Mouse (Mus musculus) macrophage (primary cell): ENCODE results near the gene Spata5. TPM values are rescaled to one million over a fixed set of nuclear protein-coding genes. Genes with fewer than 3 reads are reported as not detected.

Source experiments
- H3K27ac ChIP-seq: fragments of 350-480 bp; formaldehyde crosslinking; 2 replicates; pipeline ENCODE4 v1.9.0; 2021
- H3K36me3 ChIP-seq: fragments of 350-480 bp; formaldehyde crosslinking; 2 replicates; pipeline ENCODE4 v1.9.0; 2021; ENCODE audit errors: inconsistent target
- H3K4me3 ChIP-seq: fragments of 350-480 bp; formaldehyde crosslinking; 2 replicates; pipeline ENCODE4 v1.9.0; 2021; ENCODE audit errors: inconsistent target
- H3K79me2 ChIP-seq: fragments of 350-480 bp; formaldehyde crosslinking; 2 replicates; pipeline ENCODE4 v1.9.0; 2021; ENCODE audit errors: inconsistent target
- WGBS: methylation state at CpG from one replicate; pipeline ENCODE4 v1.1.7; 2026; ENCODE audit warnings: inconsistent platforms; ENCODE audit not compliant: missing documents; 5-methylcytosine and 5-hydroxymethylcytosine counted together
- polyA plus RNA-seq: library from polyadenylated mRNA; stranded (reverse); fragments of 250-400 nt; gene quantifications from 3 replicates; pipeline ENCODE4 v1.2.4, GENCODE M21; 2018; ENCODE audit warnings: inconsistent platforms
- total RNA-seq, 78 experiments: library from RNA; depleted of rRNA; stranded (reverse); fragments of 250-400 nt; gene quantifications; 1 replicate in 9 of 78; 2 replicates in 24 of 78; 3 replicates in 43 of 78; 4 replicates in 2 of 78; pipeline ENCODE4 v1.2.4; 2018; ENCODE audit warnings: inconsistent platforms in 56 of 78

The Spata5 gene
- 100 to 1,000 TPM in 13 of 26 experiments, 10 to 100 TPM in 13; 51.1 to 135 (median 101) TPM for total RNA-seq (2018; cell fraction: chromatin; rRNA removed)
- 10 to 100 TPM; 10.6 to 27.8 (median 19.0) TPM for total RNA-seq (2018; cell fraction: cytosol; rRNA removed)
- total RNA-seq (2018; cell fraction: nucleus; rRNA removed), result 10 to 100 TPM; 25.0 to 90.7 (median 45.3) TPM
- 9.6 to 19.8 TPM (median 14.8 TPM) in 3 replicates for polyA plus RNA-seq

DNA sequence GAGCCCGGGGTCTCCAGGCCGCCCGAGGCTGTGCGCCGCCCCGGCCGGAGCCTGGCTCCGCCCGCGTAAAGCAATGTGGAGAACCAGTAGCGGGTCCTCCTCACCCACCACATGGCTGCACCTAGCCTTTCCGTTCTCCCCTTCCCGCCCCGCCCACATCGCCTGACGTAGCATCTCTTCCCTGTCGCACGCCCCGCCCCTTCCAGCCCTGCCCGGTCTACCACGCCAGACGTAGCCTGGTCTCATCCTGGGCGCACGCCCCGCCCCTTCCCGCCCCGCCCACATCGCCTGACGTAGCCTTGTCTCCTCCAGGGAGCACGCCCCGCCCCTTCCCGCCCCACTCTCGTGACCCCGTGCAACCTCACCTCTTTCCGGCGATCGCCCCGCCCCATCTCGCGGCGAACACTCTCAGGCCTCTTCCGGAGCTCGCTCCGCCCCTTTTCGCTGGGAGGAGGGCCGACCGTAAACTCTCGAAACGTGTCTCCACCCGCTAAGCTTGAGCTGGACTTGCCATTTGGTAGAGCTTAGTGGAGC, at the start of gene Spata5:
TSS of gene Spata5 (plus strand) at position 439 of the 534 bp plus-strand sequence.
- WGBS, result under 1% methylated on average over 27 of the region's 50 CpGs
- peak within 1 kb of the TSS; percentile 70 for H3K4me3 ChIP-seq
- H3K79me2 ChIP-seq, result peaks cover 39% of the 10 kb centered on the region
- peak within 1 kb of the TSS; percentile 75 for H3K27ac ChIP-seq
- H3K36me3 ChIP-seq, result no peaks in the 10 kb centered on the region

DNA sequence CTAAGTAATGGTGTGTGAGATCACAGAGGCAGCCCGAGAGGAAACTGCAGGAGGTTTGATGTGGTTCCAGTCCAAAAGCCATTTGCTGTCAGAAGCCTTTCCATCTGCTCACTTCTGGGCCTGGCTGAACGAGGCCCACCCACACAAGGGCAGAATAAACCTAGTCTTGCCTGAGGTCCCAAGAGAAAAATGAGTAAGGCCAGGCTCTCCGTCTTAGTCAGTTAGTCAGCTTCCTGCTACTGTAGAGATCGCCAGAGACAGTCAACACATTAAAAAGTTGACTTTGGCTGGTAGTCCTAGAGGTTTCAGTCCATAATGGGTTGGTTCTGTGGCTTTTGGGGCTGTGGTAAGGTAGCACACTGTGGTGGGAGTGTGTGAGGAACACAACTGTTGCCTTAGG, 49.3 kb upstream of the Spata5 start:
- Histone ChIP-seq H3K27ac (no peak overlapping the region), H3K4me3 (no peak overlapping the region), H3K79me2 (no peaks in the 10 kb centered on the region), H3K36me3 (no peaks in the 10 kb centered on the region)
- 61% methylated on average over 4 of the region's 4 CpGs for WGBS

DNA sequence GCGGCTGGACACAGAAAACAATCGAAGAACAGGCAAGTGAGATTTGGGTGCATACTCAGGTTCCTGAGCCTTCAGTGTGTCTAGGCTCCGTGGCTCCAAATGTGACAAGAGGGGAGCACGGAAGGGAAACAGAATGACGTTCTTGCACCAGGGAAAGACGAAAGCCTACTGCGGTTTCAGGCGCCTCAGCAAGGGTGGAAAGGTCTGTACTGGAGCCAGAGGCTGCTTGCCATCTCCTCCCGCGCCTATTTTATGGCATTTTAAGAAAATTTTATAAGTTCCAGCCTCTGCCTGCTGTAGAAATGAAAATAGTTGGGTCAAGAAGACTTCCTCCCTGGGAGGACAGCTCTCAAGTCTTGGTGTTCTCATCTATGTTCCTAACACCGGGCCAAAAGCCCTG, 46.0 kb upstream of the Spata5 start:
- WGBS, result 95% methylated on average over 11 of the region's 11 CpGs
- no peak overlapping the region for H3K4me3 ChIP-seq
- no peak overlapping the region for H3K27ac ChIP-seq
- no peaks in the 10 kb centered on the region for H3K79me2 ChIP-seq
- H3K36me3 ChIP-seq, result no peaks in the 10 kb centered on the region

DNA sequence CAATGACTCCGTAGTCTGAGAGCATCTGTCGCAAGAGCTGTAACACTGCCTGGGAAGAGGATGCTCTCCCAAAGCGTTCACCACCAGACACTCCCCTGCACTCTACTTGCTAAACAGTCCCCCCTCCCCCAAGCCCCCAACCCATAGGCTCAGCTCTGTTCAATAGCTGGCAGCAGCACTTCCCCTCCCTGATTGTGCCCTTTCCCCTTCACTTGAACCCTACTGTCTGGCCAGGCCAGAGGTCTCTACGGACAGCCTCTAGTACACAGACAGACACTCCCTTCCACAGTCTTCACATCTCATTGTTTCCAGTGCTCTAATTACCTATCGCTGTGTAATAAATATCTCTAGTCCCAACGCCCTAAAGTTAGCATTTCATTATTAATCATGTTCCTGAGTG, 41.8 kb upstream of the Spata5 start:
- Histone ChIP-seq H3K4me3 (no peak overlapping the region), H3K36me3 (no peaks in the 10 kb centered on the region), H3K27ac (no peak overlapping the region), H3K79me2 (no peaks in the 10 kb centered on the region)
- WGBS, result 85% methylated on average over 6 of the region's 6 CpGs

DNA sequence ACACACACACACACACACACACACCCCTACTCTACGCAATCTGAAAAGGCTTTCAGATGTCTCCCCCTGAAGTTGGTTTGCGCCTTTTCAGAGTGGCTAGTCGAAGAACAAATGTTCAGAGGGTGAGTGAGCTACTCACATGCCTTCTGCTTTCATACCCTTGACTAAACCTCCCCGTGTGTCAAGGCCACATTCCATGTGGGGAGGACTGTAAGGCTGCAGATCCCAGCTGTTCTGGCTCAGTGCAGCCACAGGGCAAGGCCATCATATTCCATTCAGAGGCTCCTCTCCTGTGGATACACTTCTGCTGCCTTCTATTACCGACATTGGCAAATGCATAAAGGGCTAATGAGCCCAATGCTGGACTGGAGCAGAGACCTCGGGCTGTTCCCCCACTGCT, 41.3 kb upstream of the Spata5 start:
- Histone ChIP-seq H3K27ac (no peak overlapping the region), H3K79me2 (no peaks in the 10 kb centered on the region)
- 90% methylated on average over 5 of the region's 6 CpGs for WGBS

DNA sequence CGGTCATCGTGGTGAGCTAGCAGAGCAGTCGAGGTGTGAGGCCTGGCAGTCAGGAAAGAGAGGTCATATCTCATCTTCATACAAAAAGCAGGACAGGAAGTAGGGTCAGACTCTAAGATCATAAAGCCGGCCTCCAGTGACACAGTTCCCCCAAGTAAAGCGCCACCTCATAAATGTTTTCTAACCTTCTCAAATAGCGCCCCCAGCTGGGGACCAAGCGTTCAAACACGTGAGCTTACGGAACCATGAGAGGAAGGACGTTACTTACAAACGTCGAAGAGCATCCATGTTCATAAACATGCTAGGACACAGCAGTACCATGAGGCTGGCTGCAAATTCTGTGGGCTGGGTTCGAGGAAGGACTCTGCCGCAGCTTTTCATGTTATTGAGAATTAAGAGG, 40.5 kb upstream of the Spata5 start:
- Histone ChIP-seq H3K27ac (no peak overlapping the region), H3K4me3 (no peak overlapping the region), H3K36me3 (no peaks in the 10 kb centered on the region), H3K79me2 (no peaks in the 10 kb centered on the region)
- 81% methylated on average over 14 of the region's 14 CpGs for WGBS

More for the DNA sequence above, 41.3 kb upstream of the Spata5 start:
- H3K36me3 ChIP-seq, result no peaks in the 10 kb centered on the region
- no peak overlapping the region for H3K4me3 ChIP-seq

DNA sequence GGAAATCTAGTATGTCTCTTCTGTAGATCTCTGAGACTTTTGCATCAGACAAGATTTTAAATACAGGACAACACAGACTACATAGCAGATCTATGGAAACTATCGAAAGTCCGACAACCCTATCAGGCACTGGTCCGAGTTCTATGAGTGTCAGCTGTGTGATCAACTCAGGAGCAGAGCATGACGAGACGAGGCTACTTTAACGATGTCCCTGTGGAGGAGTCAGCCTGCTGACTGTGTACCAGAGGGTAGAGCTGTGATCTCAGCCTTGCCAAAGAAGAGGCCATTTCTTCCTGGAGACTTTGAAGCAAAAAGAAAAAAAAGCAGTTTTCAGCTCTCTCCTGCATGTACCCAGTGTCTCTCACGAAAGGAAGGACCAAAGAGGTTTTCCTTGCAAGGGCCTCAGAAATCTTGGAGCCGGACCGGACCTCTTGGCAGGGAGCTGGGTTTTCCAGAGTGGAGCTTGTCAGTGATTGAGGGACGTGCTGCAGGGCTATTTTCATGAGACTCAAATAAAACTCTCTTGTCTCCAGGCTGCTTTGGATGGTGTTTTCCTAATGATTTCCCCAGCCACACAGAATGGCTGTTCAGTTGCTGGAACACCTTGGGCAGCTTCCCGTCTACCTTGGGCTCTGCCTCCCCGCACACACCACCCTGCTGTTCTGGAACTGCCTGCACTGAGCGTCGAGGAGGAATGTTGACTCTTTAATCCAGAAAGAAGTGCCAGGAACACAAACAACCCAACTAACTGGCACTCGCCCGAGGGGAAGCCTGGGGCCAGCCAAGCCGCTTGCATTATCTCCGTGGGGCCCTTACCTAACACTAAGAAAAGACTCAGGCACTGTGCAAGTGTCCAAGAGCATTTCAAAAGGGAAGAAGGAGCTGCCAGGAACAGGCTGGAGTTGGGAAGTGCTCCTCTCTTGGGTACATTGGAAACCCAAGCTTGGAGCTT, 39.5 kb upstream of the Spata5 start:
- no peaks in the 10 kb centered on the region for H3K36me3 ChIP-seq
- no peak overlapping the region for H3K4me3 ChIP-seq
- WGBS, result 90% methylated on average over 18 of the region's 18 CpGs
- no peaks in the 10 kb centered on the region for H3K79me2 ChIP-seq
- no peak overlapping the region for H3K27ac ChIP-seq

DNA sequence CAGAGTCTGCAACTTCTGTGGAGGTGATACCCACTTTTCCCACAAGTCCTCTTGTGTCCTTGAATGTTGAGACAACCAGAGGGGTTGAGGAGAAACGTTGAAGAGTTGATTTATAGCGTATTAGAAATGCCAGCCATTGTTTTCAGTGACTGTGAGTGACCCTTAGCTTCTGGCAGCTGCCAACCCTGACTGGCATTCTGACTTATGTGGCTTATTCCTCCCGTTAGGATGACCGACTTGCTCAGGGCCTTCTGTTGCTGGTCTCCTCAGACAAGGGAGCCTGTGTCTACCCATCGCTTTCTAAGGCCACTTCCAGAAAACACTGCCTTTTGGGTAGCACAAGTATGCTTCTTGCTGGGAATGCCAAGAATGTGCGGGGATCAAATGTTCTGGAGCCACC, 38.2 kb upstream of the Spata5 start:
- H3K4me3 ChIP-seq, result no peak overlapping the region
- no peak overlapping the region for H3K27ac ChIP-seq
- 66% methylated on average over 6 of the region's 6 CpGs for WGBS
- no peaks in the 10 kb centered on the region for H3K36me3 ChIP-seq
- no peaks in the 10 kb centered on the region for H3K79me2 ChIP-seq

DNA sequence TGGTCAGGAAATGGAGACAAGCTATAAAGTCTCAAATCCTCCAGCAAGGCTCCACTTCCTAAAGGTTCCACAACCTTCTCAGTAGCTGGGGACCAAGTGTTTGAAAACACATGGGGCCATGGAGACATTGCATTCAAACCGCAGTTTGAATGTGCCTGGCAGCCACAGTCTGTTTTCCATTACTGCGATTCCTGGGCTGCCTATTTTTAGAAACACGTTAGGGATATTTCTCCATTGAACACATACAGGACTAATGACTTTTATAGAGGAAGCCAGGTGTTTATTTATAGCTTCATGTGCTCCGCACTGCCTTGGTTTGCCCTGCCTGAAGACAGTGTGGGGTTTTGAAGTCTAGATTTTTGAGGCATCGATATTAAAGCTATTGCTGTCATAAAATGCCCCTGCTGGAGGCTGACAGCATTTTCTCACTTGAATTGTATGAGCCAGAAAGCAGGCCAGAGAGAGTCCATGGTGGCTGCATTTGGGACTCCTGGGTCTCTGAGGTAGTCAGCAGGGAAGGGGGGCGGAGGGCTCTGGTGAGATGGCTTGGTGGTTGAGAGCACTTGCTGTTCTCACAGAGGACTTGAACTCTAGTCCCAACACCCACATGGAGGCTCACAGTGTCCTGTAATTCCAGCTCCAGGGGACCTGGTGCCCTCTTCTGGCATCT, 36.5 kb upstream of the Spata5 start:
- H3K27ac ChIP-seq, result no peak overlapping the region
- WGBS, result 95% methylated on average over 6 of the region's 6 CpGs
- H3K79me2 ChIP-seq, result no peaks in the 10 kb centered on the region
- no peaks in the 10 kb centered on the region for H3K36me3 ChIP-seq
- H3K4me3 ChIP-seq, result no peak overlapping the region

DNA sequence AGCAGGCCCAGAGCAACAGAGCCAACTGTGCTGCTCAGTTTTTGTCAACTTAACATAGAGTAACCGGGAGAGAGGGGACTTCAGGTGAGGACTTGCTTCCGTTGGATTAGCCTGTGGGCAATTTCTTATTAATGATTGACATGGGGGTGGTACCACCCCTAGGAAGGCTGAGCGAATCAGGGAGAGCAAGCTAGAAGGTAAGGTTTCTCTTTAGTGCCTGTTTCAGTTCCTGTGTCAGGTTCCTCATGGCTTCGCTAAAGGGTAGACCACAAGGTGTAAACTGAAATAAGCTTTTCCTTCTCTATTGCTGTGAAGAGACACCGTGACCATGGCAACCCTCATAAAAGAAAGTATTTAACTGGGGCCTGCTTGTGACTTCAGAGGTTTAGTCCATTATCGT, 32.4 kb upstream of the Spata5 start:
- Histone ChIP-seq H3K27ac (no peak overlapping the region), H3K36me3 (no peaks in the 10 kb centered on the region)
- 74% methylated on average over 6 of the region's 6 CpGs for WGBS

DNA sequence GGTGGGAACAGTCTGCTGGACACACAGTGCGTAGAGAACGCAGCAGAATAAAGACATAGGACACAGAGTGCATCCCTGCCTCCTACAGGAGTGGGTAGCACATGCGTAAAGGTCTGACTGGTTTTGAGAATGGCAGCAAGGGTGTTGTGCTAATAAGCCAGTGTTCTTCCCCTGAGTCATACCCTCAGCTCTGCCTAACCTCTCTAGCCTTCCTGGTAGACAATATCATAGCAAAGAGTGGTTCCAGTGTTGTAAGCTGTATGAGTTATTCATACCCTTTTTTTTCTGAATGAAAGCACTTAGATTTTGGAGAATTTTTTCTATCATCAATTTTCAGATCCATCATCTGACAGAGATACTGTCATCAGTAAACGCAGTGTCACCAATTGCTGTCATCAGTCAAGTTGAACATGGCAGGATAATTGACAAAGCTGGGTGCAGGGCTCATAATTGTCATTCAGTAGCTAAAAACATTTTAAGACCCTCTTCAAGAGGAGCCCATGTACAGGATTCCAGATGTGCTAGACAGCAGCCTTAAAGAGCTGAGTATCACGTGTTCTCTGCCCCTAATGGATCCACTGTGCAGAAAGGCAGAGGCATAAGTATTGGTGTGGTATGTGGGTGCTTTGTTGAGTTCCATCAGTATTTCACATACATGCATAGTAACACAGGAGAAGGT, 22.6 kb upstream of the Spata5 start:
- no peaks in the 10 kb centered on the region for H3K36me3 ChIP-seq
- 99% methylated on average over 5 of the region's 5 CpGs for WGBS
- no peaks in the 10 kb centered on the region for H3K79me2 ChIP-seq
- H3K27ac ChIP-seq, result no peak overlapping the region
- H3K4me3 ChIP-seq, result no peak overlapping the region

More for the DNA sequence above, 32.4 kb upstream of the Spata5 start:
- Histone ChIP-seq H3K79me2 (no peaks in the 10 kb centered on the region), H3K4me3 (no peak overlapping the region)

DNA sequence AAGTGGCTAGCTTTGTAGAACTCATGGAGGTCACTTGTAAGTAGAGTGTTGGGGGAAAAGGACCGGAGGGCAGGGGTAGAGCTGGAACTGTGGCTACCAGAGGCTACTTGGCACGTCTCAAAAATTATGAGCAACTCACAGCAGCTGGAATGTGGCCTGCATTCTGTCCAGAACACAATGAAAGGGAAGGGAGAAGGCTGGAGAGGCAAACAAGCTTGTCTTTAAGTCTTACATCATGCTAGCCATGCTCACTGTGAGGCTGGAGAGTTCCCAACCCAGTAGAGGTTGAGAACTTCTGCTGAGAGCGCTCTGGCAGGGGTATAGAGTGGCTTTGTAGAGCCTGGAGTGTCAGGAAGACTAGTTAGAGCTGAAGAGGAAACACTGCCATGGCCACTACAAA, 22.1 kb upstream of the Spata5 start:
- WGBS, result 87% methylated on average over 3 of the region's 3 CpGs
- no peak overlapping the region for H3K27ac ChIP-seq
- no peaks in the 10 kb centered on the region for H3K79me2 ChIP-seq
- no peaks in the 10 kb centered on the region for H3K36me3 ChIP-seq
- no peak overlapping the region for H3K4me3 ChIP-seq

DNA sequence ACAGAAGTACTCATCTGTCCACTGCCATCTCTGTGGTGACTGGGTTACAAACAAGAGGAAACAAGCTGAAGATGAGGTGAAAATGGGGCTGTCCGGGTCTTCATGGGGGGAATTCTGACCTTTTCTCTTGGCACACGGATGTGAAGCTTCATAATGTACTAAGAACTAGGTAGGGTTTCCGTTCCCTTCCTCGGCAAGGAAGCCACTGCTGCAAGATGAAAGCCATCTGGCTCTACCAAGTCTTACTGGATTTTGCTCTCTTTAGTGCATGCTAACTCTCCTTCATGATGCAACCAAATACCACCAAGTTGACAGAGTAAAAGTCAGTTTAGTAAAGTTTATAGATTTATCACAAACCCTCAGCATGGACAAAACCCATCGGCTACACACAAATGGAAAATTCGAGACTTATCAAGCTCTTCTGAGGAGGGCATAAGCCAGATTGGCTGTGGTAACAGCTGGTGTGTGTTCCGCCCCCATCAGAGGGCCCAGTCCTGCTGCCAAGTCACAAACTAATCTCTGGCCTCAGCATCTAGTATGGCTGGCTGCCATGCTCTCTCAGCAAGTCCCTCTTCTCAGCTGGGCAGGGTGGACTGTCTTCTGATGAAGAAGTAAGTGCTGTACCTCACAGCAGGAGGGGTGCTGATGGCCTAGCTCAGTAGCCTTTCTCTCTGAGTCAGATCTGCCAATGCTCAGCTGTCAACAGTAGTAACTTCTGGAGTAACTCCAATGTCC, 20.9 kb upstream of the Spata5 start:
- Histone ChIP-seq H3K36me3 (no peaks in the 10 kb centered on the region), H3K4me3 (no peak overlapping the region), H3K27ac (no peak overlapping the region), H3K79me2 (no peaks in the 10 kb centered on the region)
- WGBS, result 88% methylated on average over 7 of the region's 7 CpGs
